Mouse (Mus musculus): Measurements from ENCODE around the gene Ubap2.

- TF ChIP-seq CTCF (IDR thresholded peaks at IDR 0.05; ENCODE audit: control insufficient read depth, insufficient read depth, insufficient replicate concordance, low read depth, low read length) = peak; percentile 13; the same call in 1 of the 2 replicates
- TF ChIP-seq POLR2A (IDR thresholded peaks at IDR 0.05; ENCODE audit: control insufficient read depth, low read depth, low read length) = peak; percentile 83
Observed at GRCm38 (mm10) chr4:41274980-41275850, at the start of gene Ubap2.

Measured in testis, adult 2 months (tissue).